In genomic region chr5:31595868-31596267, GRCm38 (mm10) we compare ENCODE assay signal across 10 mouse cellular contexts. TPM values are rescaled to one million over a fixed set of nuclear protein-coding genes. Genes with fewer than 3 reads are reported as not detected.
DNase-seq lines count a peak whose midpoint lies in the region; ATAC-seq lines count a peak whose summit lies in the region.
"Had no signal": no experiment of that assay in that cellular context is flagged by ENCODE, and none has a peak within 500 bp of the region (broad histone marks: within the 10 kb centered on the region; RNA-seq: fewer than 3 reads in every experiment).

No protein-coding gene starts in this region.

- no peak overlapping the region for H3K27ac ChIP-seq in embryonic facial prominence, embryonic 14.5 days (replicated peaks; ENCODE audit: low read depth, low read length)
- no peak overlapping the region for H3K27ac ChIP-seq in embryonic facial prominence, embryonic 10.5 days (replicated peaks)
- no peak overlapping the region; the same call in 1 of the 2 replicates for H3K27ac ChIP-seq in heart, embryonic 16.5 days (ENCODE audit: low read length)
- peak overlapping the region; percentile 88 for H3K27ac ChIP-seq in stomach, embryonic 16.5 days (ENCODE audit: low read length)
- H3K27ac ChIP-seq: forebrain, embryonic 13.5 days; neural tube, embryonic 15.5 days had no signal

- H3K4me2 ChIP-seq in embryonic facial prominence, embryonic 14.5 days (ENCODE audit: low read depth, low read length) = peak overlapping the region; percentile 65; the same call in 1 of the 2 replicates
- peak overlapping the region; percentile 85; the same call in 1 of the 2 replicates for H3K4me2 ChIP-seq in heart, embryonic 16.5 days (ENCODE audit: low read depth, low read length)
- H3K4me2 ChIP-seq in stomach, embryonic 16.5 days (ENCODE audit: low read depth, low read length) = peak overlapping the region; percentile 69

- peaks cover 14% of the 10 kb centered on the region; the same call in 1 of the 2 replicates for H3K4me1 ChIP-seq in embryonic facial prominence, embryonic 14.5 days (ENCODE audit: control insufficient read depth, insufficient read depth, low read length)
- peaks cover 18% of the 10 kb centered on the region for H3K4me1 ChIP-seq in embryonic facial prominence, embryonic 10.5 days
- peaks cover 12% of the 10 kb centered on the region for H3K4me1 ChIP-seq in heart, embryonic 16.5 days (ENCODE audit: control insufficient read depth, insufficient read depth, low read length)
- H3K4me1 ChIP-seq in megakaryocyte, embryonic 14.5 days = peaks cover 66% of the 10 kb centered on the region
- H3K4me1 ChIP-seq in stomach, embryonic 16.5 days (ENCODE audit: control insufficient read depth, insufficient read depth, low read length) = 0 out of 2 replicates have a peak, but pooled peaks cover 7% of the 10 kb centered on the region

- DNase-seq in embryonic facial prominence, embryonic 14.5 days (ENCODE audit: low spot score) = no peak
- DNase-seq in embryonic facial prominence, embryonic 10.5 days (ENCODE audit: low spot score) = no peak
- no peak for DNase-seq in heart, adult 8-10 months (ENCODE audit: low spot score)
- no peak for DNase-seq in urinary bladder, postnatal 14 days (ENCODE audit: low spot score)

- no peak overlapping the region for H3K4me3 ChIP-seq in embryonic facial prominence, embryonic 14.5 days (ENCODE audit: low read depth, low read length)
- no peak overlapping the region for H3K4me3 ChIP-seq in embryonic facial prominence, embryonic 10.5 days
- H3K4me3 ChIP-seq in heart, embryonic 16.5 days (ENCODE audit: low read length) = no peak overlapping the region
- H3K4me3 ChIP-seq in megakaryocyte, embryonic 14.5 days (replicated peaks) = peak overlapping the region; percentile 44
- H3K4me3 ChIP-seq in stomach, embryonic 16.5 days (replicated peaks; ENCODE audit: low read length) = peak overlapping the region; percentile 45; the same call in 1 of the 2 replicates

- no peak for ATAC-seq in embryonic facial prominence, embryonic 14.5 days (ENCODE audit: low read depth)
- no peak for ATAC-seq in heart, embryonic 16.5 days (replicated peaks; ENCODE audit: extremely low read depth, insufficient read depth, low FRiP score)
- no peak for ATAC-seq in megakaryocyte, adult 5-6 weeks (ENCODE audit: poor library complexity, severe bottlenecking)
- ATAC-seq in stomach, embryonic 16.5 days (ENCODE audit: insufficient read depth, low FRiP score) = no peak

- no peaks in the 10 kb centered on the region for H3K36me3 ChIP-seq in embryonic facial prominence, embryonic 14.5 days (ENCODE audit: control insufficient read depth, insufficient read depth, low read length)
- no peaks in the 10 kb centered on the region for H3K36me3 ChIP-seq in embryonic facial prominence, embryonic 10.5 days (replicated peaks)
- no peaks in the 10 kb centered on the region for H3K36me3 ChIP-seq in heart, embryonic 16.5 days (ENCODE audit: control insufficient read depth, insufficient read depth)
- H3K36me3 ChIP-seq in megakaryocyte, embryonic 14.5 days (replicated peaks; ENCODE audit: low read length) = peaks cover 13% of the 10 kb centered on the region
- no peaks in the 10 kb centered on the region for H3K36me3 ChIP-seq in stomach, embryonic 16.5 days (ENCODE audit: control insufficient read depth, insufficient read depth, low read length)
- H3K36me3 ChIP-seq: neural tube, embryonic 15.5 days had no signal

- H3K9me3 ChIP-seq in embryonic facial prominence, embryonic 14.5 days (ENCODE audit: control insufficient read depth, low read length) = no peaks in the 10 kb centered on the region
- no peaks in the 10 kb centered on the region for H3K9me3 ChIP-seq in embryonic facial prominence, embryonic 10.5 days
- no peaks in the 10 kb centered on the region for H3K9me3 ChIP-seq in heart, embryonic 16.5 days (replicated peaks; ENCODE audit: control insufficient read depth, low read length)
- no peaks in the 10 kb centered on the region for H3K9me3 ChIP-seq in megakaryocyte, embryonic 14.5 days
- H3K9me3 ChIP-seq in stomach, embryonic 16.5 days (replicated peaks; ENCODE audit: control insufficient read depth, low read length) = no peaks in the 10 kb centered on the region
- H3K9me3 ChIP-seq: forebrain, embryonic 13.5 days; neural tube, embryonic 15.5 days had no signal

- WGBS in embryonic facial prominence, embryonic 14.5 days = 56% methylated on average over 4 of the region's 4 CpGs
- 47% methylated on average over 4 of the region's 4 CpGs for WGBS in embryonic facial prominence, embryonic 10.5 days
- 70% methylated on average over 4 of the region's 4 CpGs for WGBS in heart, embryonic 16.5 days
- WGBS in stomach, embryonic 16.5 days = 64% methylated on average over 4 of the region's 4 CpGs

- H3K27me3 ChIP-seq in embryonic facial prominence, embryonic 14.5 days (replicated peaks; ENCODE audit: control insufficient read depth, insufficient read depth, low read length) = no peaks in the 10 kb centered on the region
- H3K27me3 ChIP-seq in embryonic facial prominence, embryonic 10.5 days (replicated peaks; ENCODE audit: low read depth, poor library complexity, severe bottlenecking) = peaks cover 20% of the 10 kb centered on the region
- H3K27me3 ChIP-seq in heart, embryonic 16.5 days (ENCODE audit: control insufficient read depth, insufficient read depth, low read length) = no peaks in the 10 kb centered on the region
- no peaks in the 10 kb centered on the region for H3K27me3 ChIP-seq in megakaryocyte, embryonic 14.5 days (replicated peaks)
- no peaks in the 10 kb centered on the region for H3K27me3 ChIP-seq in stomach, embryonic 16.5 days (ENCODE audit: control insufficient read depth, insufficient read depth, low read length)
- H3K27me3 ChIP-seq: neural tube, embryonic 15.5 days had no signal

- 0 out of 2 replicates have a peak overlapping the region, but pooled peaks have one; percentile 28 for H3K9ac ChIP-seq in embryonic facial prominence, embryonic 14.5 days (ENCODE audit: low read depth, low read length)
- H3K9ac ChIP-seq in heart, embryonic 16.5 days (ENCODE audit: low read length) = peak overlapping the region; percentile 75; the same call in 1 of the 2 replicates
- peak overlapping the region; percentile 71 for H3K9ac ChIP-seq in stomach, embryonic 16.5 days (ENCODE audit: low read length)

RNA-seq across cellular contexts. Expression of gene Mrpl33, which starts 0.9 kb away (rescaled TPM):
- 297 and 305 TPM in 2 replicates for polyA plus RNA-seq in embryonic facial prominence, embryonic 14.5 days (2014; fragmentation: Nextera tagmentation; extraction: Ambion mirVana)
- 237 and 243 TPM in 2 replicates for polyA plus RNA-seq in embryonic facial prominence, embryonic 10.5 days (2016; fragmentation: Nextera tagmentation; extraction: Ambion mirVana)
- 382 and 409 TPM in 2 replicates for polyA plus RNA-seq in heart, embryonic 16.5 days (2015; fragmentation: Nextera tagmentation; extraction: Ambion mirVana)
- 100 to 1,000 TPM; 306 to 352 (median 322) TPM for total RNA-seq in heart, adult 8-10 months (2022)
- polyA plus RNA-seq in megakaryocyte, embryonic 14.5 days (2012; ENCODE audit: insufficient read depth, low replicate concordance) = 6.0 TPM in 1 of 2 replicates, not detected in the other
- 754 and 797 TPM in 2 replicates for total RNA-seq in megakaryocyte, adult 5-6 weeks (2015)
- total RNA-seq in megakaryocyte, adult 5-6 weeks (2017) = 428 and 432 TPM in 2 replicates
- polyA plus RNA-seq in stomach, embryonic 16.5 days (2015; fragmentation: Nextera tagmentation; extraction: Ambion mirVana) = 313 and 319 TPM in 2 replicates

Comparison
In these comparisons a context has a peak if more than half of its experiments do, and no peak if none do; other contexts are left out.
1. H3K4me3 ChIP-seq: peak in megakaryocyte, embryonic 14.5 days (single experiment) and stomach, embryonic 16.5 days (single experiment); none in embryonic facial prominence, embryonic 14.5 days (single experiment), embryonic facial prominence, embryonic 10.5 days (single experiment) and heart, embryonic 16.5 days (single experiment).
2. RNA of gene Mrpl33, which starts 0.9 kb away (polyA plus RNA-seq): 382 to 409 TPM in heart, embryonic 16.5 days, 313 to 319 TPM in stomach, embryonic 16.5 days, 297 to 305 TPM in embryonic facial prominence, embryonic 14.5 days and 237 to 243 TPM in embryonic facial prominence, embryonic 10.5 days; 6.0 TPM in megakaryocyte, embryonic 14.5 days; every median in the first group is over 10 times any median in the second.
3. Peak in every context shown above with its lines, with median percentiles within 50 percentile points of each other: H3K4me2 ChIP-seq and H3K9ac ChIP-seq.